Mouse (Mus musculus): ENCODE data around the gene Iqcg. TPM values are rescaled to one million over a fixed set of nuclear protein-coding genes. Genes with fewer than 3 reads are reported as not detected.
A peak's percentile ranks its signal among the peaks of the same experiment; 100 is the strongest.

Iqcg gene
- polyA plus RNA-seq (2012; rRNA removed): 0.14 and 0.18 TPM in 2 replicates

DNA sequence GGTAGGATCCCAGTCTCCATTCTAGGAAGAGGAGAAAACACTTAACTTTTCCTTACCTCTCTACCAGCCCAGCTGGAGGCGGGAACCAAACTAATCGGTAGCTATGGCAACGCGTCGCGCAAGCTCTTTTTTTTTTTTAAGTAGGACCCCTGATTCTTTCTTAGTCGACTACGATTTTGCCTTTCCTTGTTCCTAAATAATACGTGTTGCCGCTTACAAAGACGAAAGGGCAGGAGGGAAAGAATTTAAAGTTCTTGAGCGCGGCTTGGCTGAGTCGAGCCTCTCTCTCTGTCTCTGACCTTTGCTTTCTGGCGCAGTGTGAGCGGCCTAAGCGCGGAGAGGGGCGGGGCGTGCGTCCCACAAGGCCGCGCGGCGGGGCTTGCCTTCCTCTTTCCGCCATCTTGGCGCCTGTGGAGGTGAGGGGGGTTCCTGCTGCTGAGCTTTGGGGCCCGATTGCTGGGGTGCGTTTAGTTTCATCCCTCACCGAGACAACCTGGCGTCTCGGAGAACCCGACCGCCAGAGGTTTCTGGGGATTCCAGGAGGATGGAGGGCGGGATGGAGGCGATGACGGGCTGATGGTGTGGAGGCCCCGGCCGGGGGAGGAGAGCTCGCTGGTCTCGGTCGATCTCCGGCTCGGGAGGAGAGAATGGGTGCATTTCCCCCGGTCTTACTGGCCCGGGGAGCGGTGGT is at the start of gene Iqcg, which contains the start of gene Rpl35a:
Iqcg (minus strand) TSS at position 124 of the 691 bp plus-strand sequence.
Rpl35a (plus strand) TSS at position 359 of the 691 bp plus-strand sequence.
- WGBS: under 1% methylated on average over 47 of the region's 47 CpGs
- Histone ChIP-seq H3K27ac (ENCODE audit: insufficient read depth, low read depth, low read length) (peak within 1 kb of the TSS; percentile 94), H3K4me1 (ENCODE audit: control insufficient read depth, insufficient read depth, insufficient read length, low read length) (peaks cover 9% of the 10 kb centered on the region; the same call in 1 of the 2 replicates), H3K4me3 (ENCODE audit: low read depth, low read length) (peak within 1 kb of the TSS; percentile 88), H3K27me3 (ENCODE audit: control insufficient read depth, insufficient read depth, low read length) (no peaks in the 10 kb centered on the region), H3K36me3 (ENCODE audit: control insufficient read depth, insufficient read depth, low read length) (peaks cover 10% of the 10 kb centered on the region)
- TF ChIP-seq CTCF (IDR thresholded peaks at IDR 0.05; ENCODE audit: extremely low read depth, insufficient read length, insufficient replicate concordance, low read depth, low read length) (no peak), POLR2A (IDR thresholded peaks at IDR 0.05; ENCODE audit: low read depth, low read length) (peak; percentile 75; the same call in 1 of the 2 replicates)

GRCm38 (mm10) chr16:33085666-33086065 is 29.6 kb upstream of the Iqcg start:
- Histone ChIP-seq H3K27ac (ENCODE audit: insufficient read depth, low read depth, low read length) (no peak overlapping the region), H3K4me3 (ENCODE audit: low read depth, low read length) (no peak overlapping the region), H3K27me3 (ENCODE audit: control insufficient read depth, insufficient read depth, low read length) (no peaks in the 10 kb centered on the region), H3K36me3 (ENCODE audit: control insufficient read depth, insufficient read depth, low read length) (peaks cover 19% of the 10 kb centered on the region), H3K4me1 (ENCODE audit: control insufficient read depth, insufficient read depth, insufficient read length, low read length) (no peaks in the 10 kb centered on the region)
- 75% methylated on average over 8 of the region's 8 CpGs for WGBS
- no peak for TF ChIP-seq CTCF (IDR thresholded peaks at IDR 0.05; ENCODE audit: extremely low read depth, insufficient read length, insufficient replicate concordance, low read depth, low read length)
- TF ChIP-seq POLR2A (IDR thresholded peaks at IDR 0.05; ENCODE audit: low read depth, low read length): no peak

GRCm38 (mm10) chr16:33083996-33084395 is 28.0 kb upstream of the Iqcg start:
- TF ChIP-seq CTCF (IDR thresholded peaks at IDR 0.05; ENCODE audit: extremely low read depth, insufficient read length, insufficient replicate concordance, low read depth, low read length) (no peak), POLR2A (IDR thresholded peaks at IDR 0.05; ENCODE audit: low read depth, low read length) (no peak)
- H3K27me3 ChIP-seq (ENCODE audit: control insufficient read depth, insufficient read depth, low read length): no peaks in the 10 kb centered on the region
- H3K4me1 ChIP-seq (ENCODE audit: control insufficient read depth, insufficient read depth, insufficient read length, low read length): no peaks in the 10 kb centered on the region
- no peak overlapping the region for H3K27ac ChIP-seq (ENCODE audit: insufficient read depth, low read depth, low read length)
- peaks cover 12% of the 10 kb centered on the region for H3K36me3 ChIP-seq (ENCODE audit: control insufficient read depth, insufficient read depth, low read length)
- 88% methylated on average over 2 of the region's 2 CpGs for WGBS
- no peak overlapping the region for H3K4me3 ChIP-seq (ENCODE audit: low read depth, low read length)

- no peak overlapping the region for H3K4me3 ChIP-seq (ENCODE audit: low read depth, low read length)
- H3K36me3 ChIP-seq (ENCODE audit: control insufficient read depth, insufficient read depth, low read length): peaks cover 9% of the 10 kb centered on the region
- H3K4me1 ChIP-seq (ENCODE audit: control insufficient read depth, insufficient read depth, insufficient read length, low read length): no peaks in the 10 kb centered on the region
- H3K27me3 ChIP-seq (ENCODE audit: control insufficient read depth, insufficient read depth, low read length): no peaks in the 10 kb centered on the region
- H3K27ac ChIP-seq (ENCODE audit: insufficient read depth, low read depth, low read length): no peak overlapping the region
- WGBS: 91% methylated on average over 6 of the region's 6 CpGs
- TF ChIP-seq POLR2A (IDR thresholded peaks at IDR 0.05; ENCODE audit: low read depth, low read length): no peak
- TF ChIP-seq CTCF (IDR thresholded peaks at IDR 0.05; ENCODE audit: extremely low read depth, insufficient read length, insufficient replicate concordance, low read depth, low read length): no peak
Measured at GRCm38 (mm10) chr16:33082951-33083350, 26.9 kb upstream of the Iqcg start.

DNA sequence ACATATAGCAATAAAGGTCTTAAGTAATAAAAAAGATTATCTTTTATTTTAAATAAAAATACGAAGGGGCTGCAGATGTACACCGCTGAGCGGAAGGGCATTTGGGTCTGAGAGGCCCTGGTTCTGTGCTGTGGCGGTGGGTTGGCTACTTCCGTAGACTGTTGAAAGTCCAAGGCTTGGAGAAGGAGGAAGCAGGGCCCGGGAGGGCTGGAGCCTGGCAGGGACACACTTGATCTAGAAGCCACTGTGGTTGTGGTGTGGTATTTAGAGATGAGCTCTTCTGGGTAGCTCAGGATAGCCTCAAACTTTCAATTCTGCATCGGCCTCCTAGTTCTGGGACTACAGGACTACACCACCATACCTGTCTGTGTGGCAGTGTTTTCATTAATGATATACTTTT is 24.0 kb upstream of the Iqcg start:
- TF ChIP-seq CTCF (IDR thresholded peaks at IDR 0.05; ENCODE audit: extremely low read depth, insufficient read length, insufficient replicate concordance, low read depth, low read length) (no peak), POLR2A (IDR thresholded peaks at IDR 0.05; ENCODE audit: low read depth, low read length) (no peak)
- Histone ChIP-seq H3K4me1 (ENCODE audit: control insufficient read depth, insufficient read depth, insufficient read length, low read length) (peaks cover 2% of the 10 kb centered on the region; the same call in 1 of the 2 replicates), H3K27me3 (ENCODE audit: control insufficient read depth, insufficient read depth, low read length) (no peaks in the 10 kb centered on the region), H3K4me3 (ENCODE audit: low read depth, low read length) (no peak overlapping the region), H3K27ac (ENCODE audit: insufficient read depth, low read depth, low read length) (no peak overlapping the region), H3K36me3 (ENCODE audit: control insufficient read depth, insufficient read depth, low read length) (peaks cover 8% of the 10 kb centered on the region)
- WGBS: 80% methylated on average over 7 of the region's 7 CpGs

DNA sequence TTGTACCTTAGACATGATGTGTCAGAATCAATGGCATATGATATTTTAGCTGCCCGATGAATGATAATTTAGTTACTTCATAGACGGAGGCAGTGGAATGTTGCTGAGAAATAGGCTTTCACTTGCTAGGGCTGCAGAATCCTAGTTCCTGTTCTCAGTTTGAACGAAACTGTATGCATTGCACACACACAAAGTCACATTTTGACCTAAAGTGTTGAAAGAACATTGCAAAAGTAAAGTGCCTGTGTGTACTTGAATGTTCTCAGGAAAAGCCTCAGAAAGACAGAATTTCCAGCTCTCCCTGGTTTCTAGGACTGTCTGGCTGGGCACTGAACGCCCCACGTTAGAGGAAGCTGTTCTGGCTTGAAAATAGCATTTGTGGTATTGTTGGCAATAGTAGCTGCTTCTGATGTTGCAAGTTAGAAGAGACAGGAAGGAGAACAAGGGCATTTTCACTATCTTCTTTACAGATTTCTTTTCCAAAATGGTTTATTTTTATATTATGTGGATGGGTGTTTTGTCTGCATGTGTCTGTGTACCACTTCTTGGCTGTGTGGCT is 21.1 kb upstream of the Iqcg start:
- no peak for TF ChIP-seq CTCF (IDR thresholded peaks at IDR 0.05; ENCODE audit: extremely low read depth, insufficient read length, insufficient replicate concordance, low read depth, low read length)
- TF ChIP-seq POLR2A (IDR thresholded peaks at IDR 0.05; ENCODE audit: low read depth, low read length): no peak
- Histone ChIP-seq H3K27ac (ENCODE audit: insufficient read depth, low read depth, low read length) (no peak overlapping the region), H3K4me1 (ENCODE audit: control insufficient read depth, insufficient read depth, insufficient read length, low read length) (peaks cover 2% of the 10 kb centered on the region; the same call in 1 of the 2 replicates), H3K36me3 (ENCODE audit: control insufficient read depth, insufficient read depth, low read length) (peaks cover 2% of the 10 kb centered on the region; the same call in 1 of the 2 replicates), H3K4me3 (ENCODE audit: low read depth, low read length) (no peak overlapping the region), H3K27me3 (ENCODE audit: control insufficient read depth, insufficient read depth, low read length) (no peaks in the 10 kb centered on the region)
- 86% methylated on average over 5 of the region's 5 CpGs for WGBS

GRCm38 (mm10) chr16:33076078-33076477 is 20.1 kb upstream of the Iqcg start:
- peaks cover 2% of the 10 kb centered on the region; the same call in 1 of the 2 replicates for H3K4me1 ChIP-seq (ENCODE audit: control insufficient read depth, insufficient read depth, insufficient read length, low read length)
- no peak overlapping the region for H3K27ac ChIP-seq (ENCODE audit: insufficient read depth, low read depth, low read length)
- H3K27me3 ChIP-seq (ENCODE audit: control insufficient read depth, insufficient read depth, low read length): no peaks in the 10 kb centered on the region
- TF ChIP-seq CTCF (IDR thresholded peaks at IDR 0.05; ENCODE audit: extremely low read depth, insufficient read length, insufficient replicate concordance, low read depth, low read length) (no peak), POLR2A (IDR thresholded peaks at IDR 0.05; ENCODE audit: low read depth, low read length) (no peak)
- H3K36me3 ChIP-seq (ENCODE audit: control insufficient read depth, insufficient read depth, low read length): peaks cover 2% of the 10 kb centered on the region; the same call in 1 of the 2 replicates
- 47% methylated on average over 6 of the region's 6 CpGs for WGBS
- no peak overlapping the region for H3K4me3 ChIP-seq (ENCODE audit: low read depth, low read length)

Data from small intestine, adult 2 months (tissue).